Mouse (Mus musculus): ENCODE data around the gene Treml2.

DNA sequence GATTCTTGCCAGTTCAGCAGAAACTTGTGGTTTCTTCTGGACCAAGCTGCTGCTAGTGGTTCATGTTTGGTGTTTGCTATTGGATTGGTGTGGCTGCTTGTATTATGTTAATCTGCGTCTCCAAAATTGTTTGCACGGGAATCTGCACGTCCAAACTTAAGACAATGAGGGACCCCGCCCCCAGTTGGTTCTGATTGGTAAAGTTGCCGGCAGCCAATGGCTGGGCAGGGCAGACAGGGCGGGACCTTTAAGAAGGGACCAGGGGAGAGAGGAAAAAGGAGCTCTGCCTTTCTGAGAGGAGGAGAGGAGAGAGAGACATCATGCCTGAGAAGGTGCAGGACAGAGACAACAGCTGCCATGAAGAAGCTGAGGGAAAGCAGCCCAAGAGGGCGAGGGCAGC lies 23.6 kb upstream of the Treml2 start:
- TF ChIP-seq CTCF (IDR thresholded peaks at IDR 0.05) = no peak
- no peak for TF ChIP-seq EP300 (IDR thresholded peaks at IDR 0.05)

Measured in lung, postnatal 0 days (tissue).